Mouse (Mus musculus) 3T3-L1 (cell line): ENCODE measurements around the gene Bud23.
"Not testable (repeated sequence)": the region's sequence is repeated elsewhere in the genome, so short reads cannot be mapped to it uniquely, and the experiment has no call there.

Experiments used
- DNase-seq: peaks from one replicate; pipeline ENCODE4 v3.0.0-alpha.2; 2015; ENCODE audit warnings: low read depth, low spot score

Bud23 gene

DNA sequence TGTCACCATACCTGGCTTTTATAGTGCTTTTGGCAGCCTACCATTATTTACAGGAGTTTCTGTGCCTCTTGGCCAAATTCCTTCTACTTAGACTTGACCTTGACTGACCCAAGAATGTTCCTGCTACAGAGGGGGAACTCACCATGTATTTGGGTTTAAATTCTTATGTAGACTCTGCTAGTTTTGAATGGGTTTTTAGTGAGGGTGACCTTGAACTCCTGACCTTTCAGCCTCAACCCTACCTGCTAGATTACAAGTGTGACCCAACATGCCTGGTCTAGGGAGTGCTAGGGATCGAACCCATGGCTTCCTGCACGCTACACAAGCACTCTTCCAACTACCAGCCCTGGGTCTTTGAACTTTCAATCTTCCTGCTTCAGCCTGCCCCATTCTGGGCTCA, 7.3 kb upstream of the Bud23 start:
- no peak for DNase-seq

DNA sequence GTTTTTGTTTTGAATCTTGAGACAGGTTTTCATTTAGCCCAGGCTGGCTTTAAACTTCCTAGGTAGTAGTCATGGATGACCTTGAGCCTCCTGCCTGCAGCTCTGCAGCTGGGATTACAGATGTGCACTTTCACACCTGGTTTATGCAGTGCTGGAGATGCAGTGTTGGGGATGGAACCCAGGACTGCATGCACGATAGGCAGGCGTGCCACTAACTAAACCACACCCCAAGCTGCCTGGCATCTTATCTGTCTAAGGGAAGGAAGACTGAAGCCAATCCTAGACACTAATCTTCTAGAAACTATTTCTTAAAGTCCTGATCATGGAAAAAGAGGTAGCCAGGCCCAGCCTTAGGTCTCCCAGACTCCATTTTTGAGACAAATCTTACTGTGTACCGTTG, 5.7 kb upstream of the Bud23 start:
- no peak for DNase-seq

DNA sequence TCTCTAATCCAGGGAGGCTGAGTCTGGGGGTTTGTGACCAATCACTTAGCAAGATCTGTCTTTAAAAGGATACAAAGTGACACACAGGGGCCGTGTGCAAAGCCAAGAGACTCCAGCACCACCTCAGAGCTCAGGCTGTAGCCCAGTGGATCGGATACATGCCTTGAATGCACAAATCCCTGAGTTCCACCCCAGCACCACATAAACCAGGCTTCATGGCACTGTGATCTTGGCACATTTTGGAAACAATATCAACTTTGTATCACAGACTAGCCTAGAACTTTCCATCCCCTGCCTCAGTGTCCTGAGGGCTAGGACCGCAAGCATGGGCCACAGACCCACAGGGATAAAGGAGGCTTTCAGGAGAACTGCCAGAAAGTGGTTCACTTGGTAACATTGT, 1.2 kb upstream of the Bud23 start:
- no peak for DNase-seq

DNA sequence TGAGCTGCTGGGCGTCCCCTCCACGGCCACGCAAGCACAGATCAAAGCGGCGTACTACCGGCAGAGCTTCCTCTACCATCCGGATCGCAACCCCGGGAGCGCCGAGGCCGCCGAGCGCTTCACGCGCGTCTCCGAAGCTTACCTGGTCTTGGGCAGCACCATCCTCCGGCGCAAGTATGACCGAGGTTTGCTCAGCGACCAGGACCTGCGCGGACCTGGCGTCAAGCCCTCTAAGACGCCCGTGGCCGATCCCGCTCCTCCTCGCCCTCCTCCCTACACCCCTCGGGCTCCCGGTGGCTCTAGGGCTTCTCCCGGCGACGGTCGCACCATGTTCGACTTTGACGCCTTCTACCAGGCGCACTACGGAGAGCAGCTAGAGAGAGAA, 385 bp downstream of the Bud23 start:
- no peak for DNase-seq

DNA sequence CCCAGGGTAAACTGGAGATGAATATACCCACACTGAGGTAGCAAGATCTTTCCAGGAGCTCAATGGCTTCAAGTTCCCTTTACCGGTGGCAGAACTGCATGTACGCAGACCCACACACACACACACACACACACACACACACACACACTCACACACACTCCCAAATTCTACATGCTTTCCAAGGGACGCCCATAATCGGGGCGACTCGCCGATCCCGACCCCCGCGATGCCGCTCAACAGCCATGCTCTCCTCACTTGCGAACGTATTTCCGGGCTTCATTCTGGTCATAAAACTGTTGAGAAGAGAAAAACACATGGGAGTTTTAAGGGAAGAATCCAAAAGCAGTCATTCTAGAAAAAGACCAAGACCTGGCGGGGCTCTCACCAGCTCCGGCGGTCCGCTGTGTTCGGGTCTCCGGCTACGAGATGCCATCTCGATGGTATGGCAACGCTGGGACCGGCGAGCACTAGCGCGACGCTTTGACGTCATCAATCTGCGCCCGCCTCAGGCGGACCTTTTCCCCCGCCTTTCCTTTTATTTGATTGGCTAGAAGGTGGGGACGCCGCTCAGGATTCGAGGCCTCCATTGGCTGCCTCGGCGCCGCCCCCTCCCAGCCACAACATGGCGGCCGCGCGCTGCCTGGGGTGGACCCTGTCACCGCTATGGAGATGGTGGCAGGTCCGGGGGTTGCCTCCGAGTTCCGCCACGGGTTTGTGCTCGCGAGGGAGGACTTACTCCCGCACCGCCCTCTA, 954 bp downstream of the Bud23 start, which contains the start of gene Dnajc30:
Gene Dnajc30 (plus strand): TSS at position 574 of the 753 bp plus-strand sequence.
- DNase-seq: peak; percentile 99

DNA sequence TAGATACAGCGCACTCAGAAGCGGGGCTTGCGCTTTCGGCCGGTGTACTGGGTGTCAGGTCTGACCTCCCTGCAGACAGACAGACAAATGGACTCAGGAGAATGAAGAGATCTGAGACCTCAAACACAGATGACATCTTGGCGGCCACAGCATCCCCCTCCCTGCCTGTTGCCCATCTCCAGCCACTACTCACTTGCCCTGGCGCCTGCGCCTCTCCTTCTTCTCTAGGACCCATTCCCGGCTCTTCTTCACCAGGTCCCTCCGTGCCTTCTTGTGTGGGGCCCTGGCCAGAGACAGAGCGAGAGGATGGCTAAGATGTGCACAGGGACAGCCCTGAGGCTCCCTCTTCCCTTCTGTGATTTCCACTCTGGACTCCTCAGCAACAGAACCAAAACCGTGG, 11.4 kb downstream of the Bud23 start:
- DNase-seq: no peak

DNA sequence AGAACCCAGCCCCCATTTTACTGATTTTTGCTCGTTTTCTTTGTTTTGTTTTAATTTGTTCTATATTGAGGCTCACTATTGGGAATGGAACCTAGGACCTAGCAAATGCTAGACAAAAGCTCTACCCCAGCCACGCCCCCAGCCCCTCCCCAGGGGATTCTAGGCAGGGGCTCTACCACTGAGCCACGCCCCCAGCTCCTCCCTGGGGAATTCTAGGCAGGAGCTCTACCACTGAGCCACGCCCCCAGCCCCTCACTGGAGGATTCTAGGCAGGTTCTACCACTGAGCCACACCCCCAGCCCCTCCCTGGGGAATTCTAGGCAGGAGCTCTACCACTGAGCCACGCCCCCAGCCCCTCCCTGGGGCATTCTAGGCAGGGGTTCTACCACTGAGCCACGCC, 15.5 kb downstream of the Bud23 start:
- DNase-seq: not testable (repeated sequence)

DNA sequence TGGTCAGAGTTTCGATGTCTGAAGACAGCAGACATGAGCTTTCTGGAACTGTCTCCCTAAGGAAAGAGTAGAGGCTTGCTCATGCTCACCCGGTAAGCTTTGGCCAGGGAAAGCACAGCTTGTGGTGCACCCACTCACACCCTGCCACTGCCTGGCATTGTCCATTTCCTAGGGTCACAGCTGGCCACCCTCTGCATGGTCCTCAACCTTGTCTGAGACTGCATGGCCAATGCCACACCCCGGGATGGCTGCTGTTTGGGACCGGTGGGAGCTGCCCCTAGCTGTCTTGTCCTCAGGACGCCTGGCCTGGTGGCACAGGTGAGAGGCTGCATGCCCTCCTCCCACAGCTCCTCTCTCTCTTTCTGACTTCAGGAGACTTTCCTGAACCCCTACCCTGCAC, 16.2 kb downstream of the Bud23 start:
- no peak for DNase-seq

DNA sequence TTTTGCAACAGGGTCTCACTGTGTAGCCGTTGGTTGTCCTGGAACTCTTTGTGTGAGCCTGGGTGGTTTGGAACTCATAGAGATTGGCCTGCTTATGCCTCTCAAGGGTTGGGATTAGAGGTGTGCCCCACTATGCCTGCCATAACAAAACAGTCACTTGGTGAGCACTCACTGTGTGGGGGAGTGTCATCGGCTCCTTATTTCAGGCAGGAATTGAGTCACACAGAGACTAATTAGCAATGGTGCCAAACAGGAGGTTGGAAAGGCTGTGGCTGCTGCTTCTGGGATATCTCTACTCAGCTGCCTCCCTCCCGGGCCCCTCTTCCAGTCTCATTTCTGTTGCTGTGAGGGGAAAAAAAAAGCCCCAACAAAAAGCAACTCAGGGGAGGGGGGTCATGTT, 20.2 kb downstream of the Bud23 start:
- DNase-seq: no peak

DNA sequence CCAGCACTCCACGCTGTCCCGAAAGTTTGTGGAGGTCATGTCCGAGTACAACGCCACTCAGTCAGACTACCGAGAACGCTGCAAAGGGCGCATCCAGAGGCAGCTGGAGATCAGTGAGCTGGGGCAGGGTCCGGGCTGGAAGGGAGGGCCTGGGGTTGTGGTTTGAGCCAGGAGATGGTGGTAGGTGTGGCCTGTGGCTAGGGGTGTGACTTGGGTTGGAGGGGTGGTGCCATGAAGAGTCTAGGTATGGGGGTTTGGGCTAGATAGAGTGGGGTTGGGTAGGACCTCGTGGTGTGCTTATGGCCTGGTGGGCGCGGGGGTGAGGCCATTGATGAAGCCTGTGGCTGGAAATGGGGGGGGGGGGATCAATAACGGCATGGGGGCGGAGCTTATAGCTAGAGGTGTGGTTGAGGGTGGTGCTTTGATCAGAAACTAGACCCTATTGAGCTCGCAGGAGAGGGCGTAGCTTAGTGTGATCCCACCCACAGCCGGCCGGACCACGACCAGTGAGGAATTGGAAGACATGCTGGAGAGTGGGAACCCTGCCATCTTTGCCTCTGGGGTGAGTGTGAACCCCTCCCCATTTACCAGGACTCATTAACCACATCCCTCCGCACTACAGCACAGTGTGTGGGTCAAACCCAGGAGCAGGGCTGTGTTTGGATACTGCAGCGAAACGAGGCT, 22.5 kb downstream of the Bud23 start:
- no peak for DNase-seq

DNA sequence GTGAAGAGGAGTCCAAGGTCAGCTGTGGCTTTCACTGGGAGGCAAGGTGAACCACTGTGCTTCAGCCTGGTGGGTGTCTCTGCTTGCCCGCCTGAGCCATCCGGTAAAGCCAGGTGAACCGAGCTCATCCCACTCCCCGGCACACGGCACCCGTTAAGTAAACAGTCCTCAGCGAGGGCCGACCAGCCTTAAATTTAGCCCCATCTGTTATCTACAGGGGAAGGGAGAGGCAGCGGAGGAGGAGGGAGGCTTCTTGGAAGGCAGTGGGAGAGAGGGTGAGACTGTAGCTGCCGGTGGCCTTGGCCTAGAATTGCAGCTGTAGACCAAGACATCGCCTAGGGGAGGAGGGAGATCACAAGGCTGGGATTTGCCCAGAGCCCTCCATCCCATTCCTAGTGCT, 24.0 kb downstream of the Bud23 start:
- no peak for DNase-seq

DNA sequence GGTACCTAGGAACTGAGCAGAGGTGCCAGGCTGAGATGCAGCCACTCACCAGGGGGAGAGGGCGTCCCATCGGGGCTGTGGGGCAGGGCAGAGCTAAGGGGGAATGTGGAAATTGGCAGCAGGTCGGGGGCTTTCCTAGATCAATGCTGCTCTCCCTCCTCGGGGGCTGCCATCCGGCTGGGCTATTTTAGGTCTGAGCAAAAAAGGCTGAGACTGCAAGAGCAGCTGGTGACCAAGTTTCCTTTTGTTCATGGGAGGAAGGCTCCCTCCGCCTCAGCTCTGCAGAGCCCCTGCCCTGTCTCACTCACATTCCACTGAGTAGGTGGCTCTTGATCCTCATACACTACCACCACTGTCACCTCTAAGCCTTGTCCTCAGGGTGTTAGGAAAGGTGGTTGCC, 24.7 kb downstream of the Bud23 start:
- DNase-seq: no peak

DNA sequence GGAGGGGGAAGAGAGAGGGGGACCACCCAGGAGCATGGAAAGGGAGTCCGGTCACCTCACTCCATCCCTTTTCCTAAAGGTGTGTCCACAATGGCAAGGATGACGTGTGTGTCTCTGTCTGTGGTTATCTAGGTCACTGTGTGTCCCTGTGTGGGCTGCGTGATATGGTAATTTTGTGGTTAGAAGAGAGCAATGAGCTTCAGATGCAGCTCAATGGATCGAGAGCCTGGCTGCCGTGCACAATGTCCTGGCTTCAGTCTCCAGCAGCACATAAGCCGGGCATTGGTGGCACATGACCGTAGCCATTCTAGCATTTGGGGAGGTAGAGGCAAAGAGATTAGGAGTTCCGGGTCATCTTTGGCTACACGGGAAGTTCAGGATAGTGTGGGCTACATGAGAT, 25.2 kb downstream of the Bud23 start:
- no peak for DNase-seq

DNA sequence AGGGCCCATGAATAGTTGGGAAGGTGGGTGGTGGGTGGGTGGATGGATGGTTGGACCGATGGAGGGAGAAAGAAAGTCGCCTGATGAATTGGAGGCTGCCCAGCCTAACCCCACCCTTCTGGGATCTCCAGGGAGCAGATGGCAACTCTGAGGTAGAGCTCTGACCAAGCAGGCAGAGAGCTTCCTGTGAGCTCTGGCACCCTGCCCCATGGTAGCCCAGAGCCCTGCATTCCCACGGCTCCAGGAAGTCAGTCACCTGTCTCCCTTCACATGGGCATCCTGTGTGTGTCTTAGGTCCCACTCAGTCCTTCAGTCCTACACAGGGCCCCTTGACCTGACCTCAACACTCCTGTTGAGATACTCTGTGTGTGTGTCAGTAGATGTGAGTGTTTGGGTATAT, 26.8 kb downstream of the Bud23 start:
- peak; percentile 28 for DNase-seq

DNA sequence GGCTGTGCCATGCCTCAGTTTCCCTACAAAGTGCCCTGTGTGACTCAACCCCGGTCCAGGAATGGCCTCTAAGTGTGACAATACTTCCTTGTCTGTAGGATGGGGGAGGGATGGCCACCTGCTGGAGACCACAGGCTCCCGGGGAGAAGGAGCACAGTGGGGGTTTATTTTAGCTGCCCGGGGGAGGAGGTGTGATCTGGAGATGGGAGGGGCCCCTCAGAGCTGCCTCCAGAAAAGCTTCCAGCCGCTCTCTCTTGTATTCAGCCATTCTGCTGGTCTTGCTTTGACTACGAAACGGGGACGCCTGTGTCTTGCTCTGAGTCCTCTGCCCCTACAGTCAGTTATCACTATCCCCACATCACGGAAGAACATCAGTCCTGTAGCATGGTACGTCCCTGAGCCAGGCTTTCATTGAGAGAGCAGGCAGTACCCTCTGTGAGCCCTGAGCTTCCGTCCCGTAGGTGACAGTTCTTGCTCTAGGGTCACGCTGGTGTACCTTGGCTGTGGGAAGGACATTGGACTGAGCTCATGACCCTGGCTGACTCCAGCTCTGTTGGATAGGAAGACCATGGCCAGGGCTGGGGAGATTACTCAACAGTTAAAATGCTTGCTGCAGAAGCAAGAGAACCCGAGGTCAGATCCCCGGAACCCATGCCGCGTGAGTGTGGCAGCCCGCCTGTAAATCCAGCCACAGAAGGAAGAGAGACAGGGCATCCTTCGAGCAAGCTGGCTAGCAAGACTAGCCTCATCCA, 29.0 kb downstream of the Bud23 start:
- DNase-seq: no peak

DNA sequence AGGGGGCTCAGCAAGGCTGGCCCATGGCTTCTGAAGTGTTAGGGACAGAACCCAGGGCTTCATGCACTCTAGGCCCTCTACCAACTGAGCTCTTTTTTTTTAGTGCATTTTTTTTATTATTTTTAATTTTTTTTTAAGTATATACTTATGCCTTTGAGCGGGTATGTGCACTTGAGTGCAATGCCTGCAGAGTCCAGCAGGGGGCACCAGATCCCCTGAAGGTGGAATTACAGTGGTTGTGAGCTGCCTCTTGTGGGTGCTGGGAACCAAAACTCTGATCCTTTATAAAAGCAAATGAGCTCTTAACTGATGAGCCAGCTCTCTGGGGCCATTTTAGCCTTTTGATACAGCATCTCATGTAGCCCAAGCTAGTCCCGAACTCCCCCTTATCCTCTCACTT, 30.2 kb downstream of the Bud23 start:
- DNase-seq: no peak

DNA sequence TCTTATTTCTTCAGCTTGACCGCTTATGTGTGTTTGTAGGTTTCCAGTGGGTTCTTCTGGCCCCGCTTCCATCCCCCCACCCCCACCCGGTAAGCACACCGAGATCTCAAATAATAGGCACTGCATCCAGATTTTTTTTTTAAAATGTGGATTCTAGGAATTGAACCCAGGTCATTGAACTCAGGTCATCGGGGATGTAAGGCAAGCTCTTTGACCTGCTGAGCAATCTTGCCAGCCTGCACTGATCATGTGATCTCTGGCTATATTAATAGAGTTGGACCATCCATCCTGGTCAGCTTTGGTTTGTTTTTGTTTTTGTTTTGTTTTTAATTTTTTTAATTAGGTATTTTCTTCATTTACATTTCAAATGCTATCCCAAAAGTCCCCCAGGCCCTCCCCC, 32.2 kb downstream of the Bud23 start:
- DNase-seq: no peak

DNA sequence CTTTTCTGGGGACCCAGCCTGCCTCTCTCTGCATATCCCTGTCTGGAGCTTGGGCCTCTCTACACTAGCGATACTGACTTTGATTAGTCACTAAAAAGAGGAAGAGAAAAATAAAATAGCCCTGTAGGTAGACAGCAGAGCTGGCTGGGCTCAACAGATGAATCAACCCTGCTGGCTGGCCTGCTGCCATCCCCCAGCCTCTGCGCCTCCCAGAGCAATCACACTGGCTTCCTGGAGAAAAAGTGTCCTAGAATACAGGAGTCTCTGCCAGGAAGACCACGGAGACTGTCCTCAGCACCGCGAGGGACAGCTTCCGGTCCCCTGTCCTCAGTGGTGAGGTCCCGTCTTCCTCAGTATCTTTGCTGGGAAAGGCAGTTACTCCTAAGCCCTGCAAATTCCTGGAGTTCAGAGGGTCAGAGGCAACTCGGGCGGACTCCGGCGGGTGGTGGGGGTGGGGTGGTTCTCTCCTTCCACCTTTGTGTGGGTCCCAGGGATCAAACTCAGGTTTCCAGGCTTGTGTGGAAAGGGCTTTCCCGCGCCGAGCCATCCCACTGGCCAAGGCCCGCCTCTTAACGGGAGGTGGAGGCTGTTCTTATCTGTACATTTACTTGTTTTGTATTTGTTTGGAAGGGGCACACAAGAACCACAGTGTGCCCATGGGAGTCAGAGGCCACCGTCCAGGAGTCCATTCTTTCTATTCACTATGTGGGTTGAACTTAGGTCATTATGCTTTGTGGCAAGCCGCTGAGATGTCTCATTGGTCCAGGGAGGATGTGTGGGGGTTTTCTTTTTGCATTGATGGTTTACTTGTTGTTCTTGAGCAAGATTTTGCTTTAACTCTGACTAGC, 35.5 kb downstream of the Bud23 start:
- DNase-seq: peak; percentile 92

DNA sequence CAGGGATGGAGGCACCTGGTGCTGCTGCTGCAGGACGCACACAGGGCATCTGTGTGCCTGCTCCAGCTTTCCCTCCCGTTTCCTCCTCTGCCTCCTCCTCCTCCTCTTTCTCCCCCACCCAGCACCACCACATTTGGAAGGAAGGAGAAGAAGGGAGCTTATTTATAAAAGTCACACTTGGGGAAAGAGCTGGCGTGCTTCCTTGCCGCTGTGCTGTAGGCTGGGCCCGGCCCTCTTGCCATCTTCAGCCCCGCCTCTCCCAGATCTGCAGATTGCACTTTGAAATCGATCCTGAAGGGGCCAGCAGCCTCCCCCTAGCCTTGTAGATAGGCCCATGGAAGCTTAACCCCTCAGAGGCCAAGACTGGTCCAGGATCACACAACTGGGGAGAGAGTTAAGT, 38.9 kb downstream of the Bud23 start:
- no peak for DNase-seq

DNA sequence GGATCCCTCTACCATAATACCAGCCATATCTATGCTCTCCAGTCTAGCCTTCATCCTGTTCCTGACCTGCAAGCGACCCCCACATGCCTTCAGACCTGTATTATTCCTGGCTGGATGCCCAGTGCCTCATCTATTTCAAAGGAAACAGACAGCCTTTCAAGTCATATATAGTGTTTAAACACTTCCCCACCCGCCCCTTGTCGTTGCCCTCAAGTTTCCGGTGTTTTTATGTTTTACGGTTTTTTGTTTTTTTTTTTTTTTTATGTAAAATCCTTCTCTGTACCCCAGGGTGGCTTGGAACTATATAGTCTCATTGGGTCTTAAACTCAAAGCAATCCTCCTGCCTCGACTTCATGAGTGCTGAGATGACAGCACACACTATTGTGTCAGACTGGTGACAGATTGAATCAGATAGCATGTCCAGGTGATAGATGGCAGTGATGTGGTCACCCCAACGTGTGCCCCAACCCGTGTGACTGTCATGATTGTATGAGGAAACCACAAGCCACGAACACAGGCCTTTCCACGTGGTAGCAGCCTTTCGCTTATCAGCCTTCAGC, 40.0 kb downstream of the Bud23 start:
- peak; percentile 45 for DNase-seq

DNA sequence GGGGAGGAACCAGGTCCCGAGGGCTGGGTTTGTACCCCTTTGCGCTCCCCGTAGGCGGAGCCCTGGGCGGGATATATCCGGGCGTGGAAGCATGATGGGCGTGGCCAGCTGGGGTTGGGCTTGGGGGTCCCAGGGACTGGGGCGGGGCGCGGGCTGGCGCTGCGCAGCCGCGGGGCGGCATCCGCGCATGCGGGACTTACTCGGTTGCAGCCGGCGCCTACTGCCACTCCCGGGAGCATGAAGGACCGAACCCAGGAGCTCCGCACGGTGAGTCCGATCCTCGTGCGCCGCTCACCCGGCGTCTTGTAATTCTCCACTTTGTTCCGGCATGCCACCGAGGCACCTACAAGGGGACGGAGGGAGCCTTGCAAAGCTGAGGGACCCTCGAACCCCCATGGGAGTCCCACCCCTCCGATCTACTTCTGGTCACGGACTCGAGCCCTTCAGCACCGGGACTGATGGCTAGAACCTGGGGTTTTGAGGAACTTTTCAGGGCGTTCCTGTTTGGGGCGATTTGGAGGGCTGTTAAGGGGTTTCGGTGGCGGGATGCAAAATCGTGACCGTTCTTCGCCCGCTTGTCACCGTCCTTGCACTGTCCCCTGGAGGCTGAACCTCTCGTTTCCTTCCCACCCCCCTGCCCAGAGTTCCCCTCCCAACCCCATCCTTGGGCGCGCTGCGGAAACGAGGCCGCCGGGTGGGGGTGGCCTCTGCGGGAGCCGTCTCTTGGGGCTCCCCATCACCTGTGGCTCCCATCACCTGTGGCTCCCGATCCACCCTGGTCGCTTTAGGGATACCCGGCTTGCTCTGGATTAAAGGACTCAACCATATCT, 41.2 kb downstream of the Bud23 start, which contains the start of gene Stx1a:
Gene Stx1a (plus strand): TSS at position 139 of the 830 bp plus-strand sequence.
- peak; percentile 85 for DNase-seq
